21 mouse cellular contexts compared by ENCODE assay signal in genomic region chr11:52320529-52320928, GRCm38 (mm10). TPM values are rescaled to one million over a fixed set of nuclear protein-coding genes. Genes with fewer than 3 reads are reported as not detected.
DNase-seq lines count a peak whose midpoint lies in the region; ATAC-seq and TF ChIP-seq lines count a peak whose summit lies in the region.
"Had no signal": no experiment of that assay in that cellular context is flagged by ENCODE, and none has a peak within 500 bp of the region (broad histone marks: within the 10 kb centered on the region; RNA-seq: fewer than 3 reads in every experiment).

No protein-coding gene starts in this region.

- H3K4me3 ChIP-seq in thymus, adult 2 months (ENCODE audit: control insufficient read depth, insufficient read depth, low read length) = no peak overlapping the region
- no peak overlapping the region for H3K4me3 ChIP-seq in CH12.LX (replicated peaks in 1 of 3; ENCODE audit: low read depth in 2 of 3, low read length in 2 of 3, poor library complexity in 1 of 3)
- no peak overlapping the region for H3K4me3 ChIP-seq in heart, embryonic 11.5 days (ENCODE audit: low read depth, low read length)
- no peak overlapping the region for H3K4me3 ChIP-seq in hindbrain, postnatal 0 days (ENCODE audit: low read length)

- H3K27me3 ChIP-seq in thymus, adult 2 months (ENCODE audit: control insufficient read depth, insufficient read depth, low read length) = no peaks in the 10 kb centered on the region
- H3K27me3 ChIP-seq in CH12.LX (replicated peaks) = peaks cover 8% of the 10 kb centered on the region
- peaks cover 6% of the 10 kb centered on the region for H3K27me3 ChIP-seq in heart, embryonic 11.5 days (ENCODE audit: control insufficient read depth, insufficient read depth, low read length)
- no peaks in the 10 kb centered on the region for H3K27me3 ChIP-seq in hindbrain, postnatal 0 days (ENCODE audit: insufficient read depth, low read length)
- H3K27me3 ChIP-seq: Patski had no signal

- no peak overlapping the region for H3K9ac ChIP-seq in CH12.LX (ENCODE audit: insufficient read depth, low read depth)
- H3K9ac ChIP-seq in heart, embryonic 11.5 days (ENCODE audit: low read depth, low read length) = no peak overlapping the region
- no peak overlapping the region for H3K9ac ChIP-seq in hindbrain, postnatal 0 days (replicated peaks; ENCODE audit: low read length)

- H3K79me2 ChIP-seq in CH12.LX (replicated peaks; ENCODE audit: control insufficient read depth, extremely low read depth, insufficient read depth, poor library complexity, severe bottlenecking) = no peaks in the 10 kb centered on the region

- no peak for DNase-seq in thymus, adult 2 months
- no peak for DNase-seq in thymus, postnatal 4 days
- peak; percentile 77 for DNase-seq in CH12.LX (ENCODE audit: extremely low read depth)
- peak; percentile 31 for DNase-seq in naive thymus-derived CD4-positive, alpha-beta T cell, adult 2 months (ENCODE audit: low read depth)
- no peak for DNase-seq in hindbrain, postnatal 0 days (ENCODE audit: low spot score)
- DNase-seq: adrenal gland, adult 2 months; adrenal gland, adult 8-10 months; adrenal gland, postnatal 10 days; adrenal gland, postnatal 14 days; adrenal gland, postnatal 25 days; adrenal gland, postnatal 36 days; B cell, adult 2 months; cerebellum, adult 11 months; cerebellum, adult 11-12 months; cerebellum, adult 18-20 months; cerebellum, adult 2 months had no signal

- no peak for TF ChIP-seq POLR2A in thymus, adult 2 months (IDR thresholded peaks at IDR 0.05; ENCODE audit: control insufficient read depth, extremely low read depth, insufficient read depth, low read length, poor library complexity)
- TF ChIP-seq POLR2A in CH12.LX (IDR thresholded peaks at IDR 0.05; ENCODE audit: low read depth, low read length) = no peak

- H3K9me3 ChIP-seq in CH12.LX (replicated peaks; ENCODE audit: low read length) = no peaks in the 10 kb centered on the region
- no peaks in the 10 kb centered on the region for H3K9me3 ChIP-seq in heart, embryonic 11.5 days (replicated peaks; ENCODE audit: control insufficient read depth, low read length)
- no peaks in the 10 kb centered on the region for H3K9me3 ChIP-seq in hindbrain, postnatal 0 days (ENCODE audit: low read length)
- H3K9me3 ChIP-seq: G1E had no signal

- WGBS in thymus, adult 2 months = 79% methylated on average over 4 of the region's 4 CpGs
- WGBS in heart, embryonic 11.5 days (ENCODE audit: insufficient replicate concordance) = 72% methylated on average over 4 of the region's 4 CpGs
- WGBS in hindbrain, postnatal 0 days = 80% methylated on average over 4 of the region's 4 CpGs

- TF ChIP-seq CTCF in thymus, adult 2 months (IDR thresholded peaks at IDR 0.05; ENCODE audit: borderline replicate concordance, control insufficient read depth, extremely low read depth, insufficient read depth, low read length, poor library complexity) = no peak
- TF ChIP-seq CTCF in CH12.LX (conservative IDR thresholded peaks at IDR 0.05 in 1 of 2, IDR thresholded peaks at IDR 0.05 in 1 of 2; ENCODE audit: low read depth in 2 of 2, low read length in 2 of 2) = no peak
- TF ChIP-seq CTCF in hindbrain, postnatal 0 days (IDR thresholded peaks at IDR 0.05; ENCODE audit: low read depth) = no peak

- H3K4me1 ChIP-seq in thymus, adult 2 months (replicated peaks; ENCODE audit: control insufficient read depth, insufficient read depth, low read length) = peaks cover 65% of the 10 kb centered on the region
- peaks cover 43 to 71% of the 10 kb centered on the region in 2 experiments for H3K4me1 ChIP-seq in CH12.LX (ENCODE audit: control insufficient read depth in 1 of 2, insufficient read depth in 2 of 2)
- H3K4me1 ChIP-seq in heart, embryonic 11.5 days (ENCODE audit: control insufficient read depth, insufficient read depth, low read length) = no peaks in the 10 kb centered on the region
- H3K4me1 ChIP-seq in hindbrain, postnatal 0 days (ENCODE audit: insufficient read depth, low read length) = no peaks in the 10 kb centered on the region

- dilution Hi-C loops in CH12.LX (cut with MboI; ENCODE audit: extremely low pct_ligation_motif_present, extremely low pct_unique_long_range_greater_than_20kb, low sequenced_read_pairs) = no loop called here

- H3K4me2 ChIP-seq in CH12.LX (ENCODE audit: insufficient read depth, low read depth, poor library complexity, severe bottlenecking) = no peak overlapping the region
- no peak overlapping the region for H3K4me2 ChIP-seq in heart, embryonic 11.5 days
- H3K4me2 ChIP-seq in hindbrain, postnatal 0 days (ENCODE audit: low read depth, low read length) = no peak overlapping the region

- no peak for TF ChIP-seq RAD21 in CH12.LX (IDR thresholded peaks at IDR 0.05; ENCODE audit: low read depth, low read length)

- in situ Hi-C loops in CH12.LX (cut with MboI; ENCODE audit: low pct_ligation_motif_present, low pct_unique_long_range_greater_than_20kb, low sequenced_read_pairs) = no loop called here

- ATAC-seq in heart, embryonic 11.5 days (replicated peaks; ENCODE audit: insufficient number of reproducible peaks, low FRiP score, low TSS enrichment) = no peak
- ATAC-seq in hindbrain, postnatal 0 days = no peak
- ATAC-seq: activated CD4-positive, CD25-positive, alpha-beta regulatory T cell, adult 4 months; CD4-positive, CD25-positive, alpha-beta regulatory T cell, adult 4 months; Patski had no signal

- peak; percentile 59; the same call in 1 of the 2 replicates for TF ChIP-seq EP300 in CH12.LX (IDR thresholded peaks at IDR 0.05; ENCODE audit: low read length)

- peak overlapping the region; percentile 91; the same call in 1 of the 2 replicates for H3K27ac ChIP-seq in thymus, adult 2 months (ENCODE audit: control insufficient read depth, insufficient read depth, low read length)
- H3K27ac ChIP-seq in CH12.LX (ENCODE audit: insufficient read depth, low read depth) = no peak overlapping the region
- no peak overlapping the region for H3K27ac ChIP-seq in heart, embryonic 11.5 days (ENCODE audit: low read depth, low read length)
- H3K27ac ChIP-seq in hindbrain, postnatal 0 days = no peak overlapping the region

- no peaks in the 10 kb centered on the region for H3K36me3 ChIP-seq in thymus, adult 2 months (ENCODE audit: control insufficient read depth, insufficient read depth, low read length)
- H3K36me3 ChIP-seq in CH12.LX (replicated peaks in 1 of 2; ENCODE audit: control insufficient read depth in 1 of 2, insufficient read depth in 1 of 2, low read length in 1 of 2) = no peaks in the 10 kb centered on the region
- H3K36me3 ChIP-seq in heart, embryonic 11.5 days (ENCODE audit: control insufficient read depth, insufficient read depth, low read length) = no peaks in the 10 kb centered on the region
- H3K36me3 ChIP-seq in hindbrain, postnatal 0 days (ENCODE audit: insufficient read depth, low read length) = no peaks in the 10 kb centered on the region
- H3K36me3 ChIP-seq: G1E had no signal

TF ChIP-seq in CH12.LX, 34 proteins besides CTCF, POLR2A, EP300 and RAD21:
- TF ChIP-seq RCOR1 (conservative IDR thresholded peaks at IDR 0.05; ENCODE audit: low read depth, low read length) (no peak), IRF4 (IDR thresholded peaks at IDR 0.05; ENCODE audit: low read depth, low read length) (peak; percentile 60; the same call in 1 of the 2 replicates), BHLHE40 (IDR thresholded peaks at IDR 0.05; ENCODE audit: low read depth, low read length) (peak; percentile 47), TCF12 (IDR thresholded peaks at IDR 0.05; ENCODE audit: low read depth, low read length) (peak; percentile 46; the same call in 1 of the 2 replicates), ETS1 (conservative IDR thresholded peaks at IDR 0.05; ENCODE audit: low read depth, low read length) (peak; percentile 93), ZMIZ1 (IDR thresholded peaks at IDR 0.05; ENCODE audit: low read depth, low read length) (no peak), MEF2A (IDR thresholded peaks at IDR 0.05; ENCODE audit: borderline replicate concordance, low read depth, low read length) (peak; percentile 84), SIN3A (IDR thresholded peaks at IDR 0.05; ENCODE audit: low read length) (no peak), JUND (conservative IDR thresholded peaks at IDR 0.05; ENCODE audit: low read depth, low read length) (0 out of 2 replicates have a peak, but pooled peaks have one; percentile 40)

RNA-seq across cellular contexts. Expression of gene Tcf7, which starts 37.7 kb away (rescaled TPM):
- polyA plus RNA-seq in thymus, adult 2 months (2012; rRNA removed) = 2,910 and 3,273 TPM in 2 replicates
- 0.46 and 0.55 TPM in 2 replicates for total RNA-seq in CH12.LX (2012; rRNA removed)
- 0.77 and 0.85 TPM in 2 replicates for total RNA-seq in CH12.LX (2014; rRNA removed)
- 4.4 and 5.5 TPM in 2 replicates for polyA plus RNA-seq in CH12.LX (2012; ENCODE audit: insufficient read length, low read depth)
- polyA plus RNA-seq in heart, embryonic 11.5 days (2014; fragmentation: Nextera tagmentation; extraction: Ambion mirVana) = 5.3 and 5.5 TPM in 2 replicates
- total RNA-seq in hindbrain, postnatal 0 days (2014; rRNA removed) = 2.2 and 3.3 TPM in 2 replicates
- polyA plus RNA-seq in hindbrain, postnatal 0 days (2015; fragmentation: Nextera tagmentation; extraction: Ambion mirVana) = 3.3 and 4.3 TPM in 2 replicates
- total RNA-seq: G1E had no signal
- polyA plus RNA-seq: G1E had no signal

RNA-seq across cellular contexts. Expression of gene Vdac1, which starts 40.1 kb away (rescaled TPM):
- 64.8 and 70.3 TPM in 2 replicates for polyA plus RNA-seq in thymus, adult 2 months (2012; rRNA removed)
- total RNA-seq in CH12.LX (2012; rRNA removed) (204 TPM in 2 replicates), CH12.LX (2014; rRNA removed) (266 and 289 TPM in 2 replicates)
- polyA plus RNA-seq in CH12.LX (2012; ENCODE audit: insufficient read length, low read depth) = 315 and 330 TPM in 2 replicates
- polyA plus RNA-seq in heart, embryonic 11.5 days (2014; fragmentation: Nextera tagmentation; extraction: Ambion mirVana) = 346 and 407 TPM in 2 replicates
- 276 and 314 TPM in 2 replicates for total RNA-seq in hindbrain, postnatal 0 days (2014; rRNA removed)
- polyA plus RNA-seq in hindbrain, postnatal 0 days (2015; fragmentation: Nextera tagmentation; extraction: Ambion mirVana) = 437 and 441 TPM in 2 replicates

Comparison
In these comparisons a context has a peak if more than half of its experiments do, and no peak if none do; other contexts are left out.
1. DNase-seq: peak in CH12.LX (single experiment) and naive thymus-derived CD4-positive, alpha-beta T cell, adult 2 months (single experiment); none in thymus, adult 2 months (single experiment), thymus, postnatal 4 days (single experiment) and hindbrain, postnatal 0 days (single experiment).
2. RNA of gene Tcf7, which starts 37.7 kb away (polyA plus RNA-seq): 2,910 to 3,273 TPM in thymus, adult 2 months; 5.3 to 5.5 TPM in heart, embryonic 11.5 days, 4.4 to 5.5 TPM in CH12.LX and 3.3 to 4.3 TPM in hindbrain, postnatal 0 days; every median in the first group is over 100 times any median in the second.